Mouse (Mus musculus): ENCODE data around the gene Aspscr1. TPM values are rescaled to one million over a fixed set of nuclear protein-coding genes. Genes with fewer than 3 reads are reported as not detected.

The Aspscr1 gene
- polyA plus RNA-seq, 1 experiment, result 183 TPM

GRCm38 (mm10) chr11:120627468-120628300, 45.1 kb upstream of the Aspscr1 start:
- Histone ChIP-seq H3K4me3 (ENCODE audit: control insufficient read depth, insufficient read depth, low read length) (peak overlapping the region; percentile 41), H3K27ac (ENCODE audit: control insufficient read depth, insufficient read depth, low read length) (peak overlapping the region; percentile 81), H3K36me3 (ENCODE audit: control insufficient read depth, insufficient read depth, low read length) (peaks cover 6% of the 10 kb centered on the region), H3K27me3 (ENCODE audit: control insufficient read depth, insufficient read depth, low read length) (no peaks in the 10 kb centered on the region), H3K4me1 (replicated peaks; ENCODE audit: control insufficient read depth, insufficient read depth, low read length) (peaks cover 72% of the 10 kb centered on the region)
- WGBS, result 17% methylated on average over 22 of the region's 22 CpGs
- peak; percentile 62 for DNase-seq
- no peak for TF ChIP-seq CTCF (IDR thresholded peaks at IDR 0.05; ENCODE audit: borderline replicate concordance, control insufficient read depth, extremely low read depth, insufficient read depth, low read length, poor library complexity)
- 0 out of 2 replicates have a peak, but pooled peaks have one; percentile 45 for TF ChIP-seq POLR2A (IDR thresholded peaks at IDR 0.05; ENCODE audit: control insufficient read depth, extremely low read depth, insufficient read depth, low read length, poor library complexity)

DNA sequence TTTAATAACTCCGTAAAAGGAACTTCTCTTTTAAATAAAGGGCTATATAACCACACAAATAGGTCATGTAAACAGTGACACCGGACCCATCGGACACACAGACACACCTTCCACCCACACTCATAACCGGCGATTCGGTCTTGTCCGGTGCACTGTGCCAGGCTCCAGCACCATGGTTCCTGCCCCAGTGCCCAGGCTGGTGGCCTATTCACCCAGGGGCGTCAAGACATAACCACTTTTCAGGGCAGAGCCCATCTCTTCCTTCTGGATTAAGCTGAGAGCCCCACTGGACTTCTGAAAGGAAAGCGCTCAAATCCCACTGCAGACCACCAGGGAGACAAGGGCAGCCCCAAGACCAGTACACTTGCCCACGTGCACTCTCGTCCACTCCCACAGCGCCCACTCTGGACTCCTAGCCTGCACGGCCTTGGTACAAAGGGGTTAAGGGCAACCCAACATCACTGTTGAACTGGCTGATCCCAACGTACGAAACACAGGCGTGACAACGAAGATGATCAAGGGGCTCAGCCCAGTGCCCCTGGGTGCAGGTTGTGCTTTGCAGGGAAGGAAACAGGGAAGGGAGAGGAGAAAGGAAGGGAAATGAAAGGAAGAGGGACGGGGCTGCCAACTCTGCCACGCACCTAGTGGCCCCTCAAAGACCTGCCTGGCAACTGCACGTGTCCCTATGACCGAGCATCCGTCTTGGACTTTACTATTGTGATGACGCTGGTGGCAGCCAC, 44.0 kb upstream of the Aspscr1 start:
- WGBS, result 81% methylated on average over 23 of the region's 23 CpGs
- peak; percentile 33 for DNase-seq
- TF ChIP-seq POLR2A (IDR thresholded peaks at IDR 0.05; ENCODE audit: control insufficient read depth, extremely low read depth, insufficient read depth, low read length, poor library complexity), result no peak
- TF ChIP-seq CTCF (IDR thresholded peaks at IDR 0.05; ENCODE audit: borderline replicate concordance, control insufficient read depth, extremely low read depth, insufficient read depth, low read length, poor library complexity), result peak; percentile 14; the same call in 1 of the 2 replicates
- Histone ChIP-seq H3K36me3 (ENCODE audit: control insufficient read depth, insufficient read depth, low read length) (no peaks in the 10 kb centered on the region), H3K4me1 (replicated peaks; ENCODE audit: control insufficient read depth, insufficient read depth, low read length) (peaks cover 71% of the 10 kb centered on the region), H3K27ac (ENCODE audit: control insufficient read depth, insufficient read depth, low read length) (peak overlapping the region; percentile 18), H3K4me3 (ENCODE audit: control insufficient read depth, insufficient read depth, low read length) (peak overlapping the region; percentile 29; the same call in 1 of the 2 replicates), H3K27me3 (ENCODE audit: control insufficient read depth, insufficient read depth, low read length) (no peaks in the 10 kb centered on the region)

DNA sequence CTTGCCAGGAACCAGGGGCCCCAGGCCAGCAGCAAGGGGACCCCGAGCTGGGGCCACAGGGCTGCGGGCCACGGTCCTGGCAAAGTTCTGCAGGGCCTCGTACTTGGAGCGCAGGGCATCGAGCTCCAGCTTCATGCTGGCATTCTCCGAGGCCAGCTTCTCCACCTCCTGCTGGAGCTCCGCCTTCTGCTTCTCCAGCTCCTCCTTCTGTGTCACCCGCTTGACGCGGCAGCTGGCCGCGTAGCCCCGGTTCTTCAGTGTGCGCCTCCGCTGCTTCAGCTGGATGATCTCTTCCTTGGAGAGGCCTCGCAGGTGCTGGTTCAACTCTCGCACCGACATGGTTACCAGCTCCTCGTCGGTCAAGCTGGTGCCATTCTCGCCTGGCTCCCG, 43.4 kb upstream of the Aspscr1 start:
- H3K27me3 ChIP-seq (ENCODE audit: control insufficient read depth, insufficient read depth, low read length), result no peaks in the 10 kb centered on the region
- peak overlapping the region; percentile 18 for H3K27ac ChIP-seq (ENCODE audit: control insufficient read depth, insufficient read depth, low read length)
- H3K4me3 ChIP-seq (ENCODE audit: control insufficient read depth, insufficient read depth, low read length), result peak overlapping the region; percentile 29
- WGBS, result 8% methylated on average over 23 of the region's 23 CpGs
- H3K36me3 ChIP-seq (ENCODE audit: control insufficient read depth, insufficient read depth, low read length), result no peaks in the 10 kb centered on the region
- H3K4me1 ChIP-seq (replicated peaks; ENCODE audit: control insufficient read depth, insufficient read depth, low read length), result peaks cover 74% of the 10 kb centered on the region
- DNase-seq, result peak; percentile 75
- TF ChIP-seq POLR2A (IDR thresholded peaks at IDR 0.05; ENCODE audit: control insufficient read depth, extremely low read depth, insufficient read depth, low read length, poor library complexity) (peak; percentile 28; the same call in 1 of the 2 replicates), CTCF (IDR thresholded peaks at IDR 0.05; ENCODE audit: borderline replicate concordance, control insufficient read depth, extremely low read depth, insufficient read depth, low read length, poor library complexity) (no peak; the same call in 1 of the 2 replicates)

DNA sequence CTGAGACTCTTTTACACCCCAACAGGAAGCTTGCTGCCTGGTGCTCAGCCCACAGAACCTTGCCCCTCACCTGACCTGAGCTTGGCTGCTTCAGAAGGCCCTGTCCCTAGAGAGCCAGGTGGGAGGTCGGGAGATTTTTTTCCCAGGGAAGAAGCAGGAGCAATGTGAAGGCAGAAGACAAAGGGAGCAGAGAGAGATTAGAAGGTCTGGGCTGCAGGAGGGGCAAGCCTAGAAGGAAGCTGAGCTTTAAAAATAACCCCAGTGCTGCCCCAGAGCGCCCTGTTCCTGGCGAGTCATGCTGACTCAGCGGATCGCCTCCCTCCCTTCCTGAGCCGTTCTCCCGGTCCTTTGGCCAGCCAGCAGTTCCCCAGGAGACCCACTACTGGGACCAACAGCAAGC, 42.9 kb upstream of the Aspscr1 start:
- TF ChIP-seq POLR2A (IDR thresholded peaks at IDR 0.05; ENCODE audit: control insufficient read depth, extremely low read depth, insufficient read depth, low read length, poor library complexity) (no peak), CTCF (IDR thresholded peaks at IDR 0.05; ENCODE audit: borderline replicate concordance, control insufficient read depth, extremely low read depth, insufficient read depth, low read length, poor library complexity) (no peak)
- WGBS, result 10% methylated on average over 7 of the region's 7 CpGs
- no peak for DNase-seq
- H3K27me3 ChIP-seq (ENCODE audit: control insufficient read depth, insufficient read depth, low read length), result no peaks in the 10 kb centered on the region
- peak overlapping the region; percentile 13 for H3K27ac ChIP-seq (ENCODE audit: control insufficient read depth, insufficient read depth, low read length)
- H3K36me3 ChIP-seq (ENCODE audit: control insufficient read depth, insufficient read depth, low read length), result no peaks in the 10 kb centered on the region
- H3K4me1 ChIP-seq (replicated peaks; ENCODE audit: control insufficient read depth, insufficient read depth, low read length), result peaks cover 74% of the 10 kb centered on the region
- H3K4me3 ChIP-seq (ENCODE audit: control insufficient read depth, insufficient read depth, low read length), result peak overlapping the region; percentile 29; the same call in 1 of the 2 replicates

GRCm38 (mm10) chr11:120630401-120630871, 42.3 kb upstream of the Aspscr1 start:
- Histone ChIP-seq H3K4me3 (ENCODE audit: control insufficient read depth, insufficient read depth, low read length) (no peak overlapping the region), H3K4me1 (replicated peaks; ENCODE audit: control insufficient read depth, insufficient read depth, low read length) (peaks cover 69% of the 10 kb centered on the region), H3K27ac (ENCODE audit: control insufficient read depth, insufficient read depth, low read length) (peak overlapping the region; percentile 13), H3K36me3 (ENCODE audit: control insufficient read depth, insufficient read depth, low read length) (no peaks in the 10 kb centered on the region), H3K27me3 (ENCODE audit: control insufficient read depth, insufficient read depth, low read length) (no peaks in the 10 kb centered on the region)
- WGBS, result 28% methylated on average over 5 of the region's 5 CpGs
- TF ChIP-seq POLR2A (IDR thresholded peaks at IDR 0.05; ENCODE audit: control insufficient read depth, extremely low read depth, insufficient read depth, low read length, poor library complexity), result no peak
- TF ChIP-seq CTCF (IDR thresholded peaks at IDR 0.05; ENCODE audit: borderline replicate concordance, control insufficient read depth, extremely low read depth, insufficient read depth, low read length, poor library complexity), result no peak
- DNase-seq, result no peak

All from thymus, adult 2 months (tissue).